Mouse (Mus musculus): ENCODE measurements at regions not wholly inside any gene's neighbourhood (a gene's known extent, or its start where the extent isn't known, plus 50 kb on each side); places are given as distances from the start of the nearest gene placed in this dataset.

- no peak for TF ChIP-seq CTCF (conservative IDR thresholded peaks at IDR 0.05; ENCODE audit: insufficient read depth, insufficient read length, low read depth, low read length)
- TF ChIP-seq POLR2A (IDR thresholded peaks at IDR 0.05; ENCODE audit: low read depth, low read length): no peak
Measured at GRCm38 (mm10) chr12:68131776-68132175, 909.4 kb upstream of the Mdga2 start.

Measured in kidney, adult 2 months (tissue).